Mouse (Mus musculus): ENCODE results near the gene Atox1. TPM values are rescaled to one million over a fixed set of nuclear protein-coding genes. Genes with fewer than 3 reads are reported as not detected.

Gene Atox1
- 10.7 and 55.0 TPM in 2 replicates for polyA plus RNA-seq (2012; ENCODE audit: low replicate concordance)

GRCm38 (mm10) chr11:55461019-55461645 lies at the start of gene Atox1:
Atox1 (minus strand) TSS chr11:55461239.

GRCm38 (mm10) chr11:55469048-55469843 lies 8.2 kb upstream of the Atox1 start, which contains the start of gene G3bp1:
G3bp1 (plus strand) TSS chr11:55469685.

GRCm38 (mm10) chr11:55422978-55423377 lies 38.1 kb downstream of the Atox1 start, which contains the start of gene Sparc:
Sparc (minus strand) TSS chr11:55423183.

Other genes with a start within 250 kb of the Atox1 start
- not detected in 2 replicates for gene Fat2, start 124.7 kb downstream of the Atox1 start, polyA plus RNA-seq (2012; ENCODE audit: low replicate concordance)
- gene Sparc, start 38.1 kb downstream of the Atox1 start, polyA plus RNA-seq (2012; ENCODE audit: low replicate concordance), result 13.7 and 37.9 TPM in 2 replicates
- 85.7 and 258 TPM in 2 replicates for gene G3bp1, start 8.4 kb upstream of the Atox1 start, polyA plus RNA-seq (2012; ENCODE audit: low replicate concordance)
- not detected in 2 replicates for gene Glra1, start 147.0 kb upstream of the Atox1 start, polyA plus RNA-seq (2012; ENCODE audit: low replicate concordance)